Mouse (Mus musculus) embryonic facial prominence, embryonic 11.5 days (tissue): ENCODE results near the gene Zmiz1. TPM values are rescaled to one million over a fixed set of nuclear protein-coding genes. Genes with fewer than 3 reads are reported as not detected.

ENCODE experiments used
- ATAC-seq: fragments of 200-750 bp; cut with Nextera tagmentation; replicated peaks from 2 replicates; pipeline ENCODE4 v1.8.0; 2017; ENCODE audit warnings: low read depth; ENCODE audit not compliant: insufficient number of reproducible peaks, low FRiP score, low TSS enrichment
- DNase-seq: peaks from one replicate; pipeline ENCODE4 v3.0.0-alpha.2; 2015; ENCODE audit warnings: low spot score
- H3K27ac ChIP-seq: fragments of 300-500 bp; sonication (generic); replicated peaks from 2 replicates; pipeline ENCODE4 v1.5.1; 2014; ENCODE audit warnings: mild to moderate bottlenecking, low read depth, low read length, control low read depth
- H3K27me3 ChIP-seq: fragments of 300-500 bp; sonication (generic); 2 replicates; pipeline ENCODE4 v1.6.1; 2014; ENCODE audit warnings: mild to moderate bottlenecking, low read length, moderate library complexity, mixed read lengths; ENCODE audit not compliant: control insufficient read depth, insufficient read depth
- H3K36me3 ChIP-seq: fragments of 300-500 bp; sonication (generic); replicated peaks from 2 replicates; pipeline ENCODE4 v1.6.1; 2014; ENCODE audit warnings: low read depth, mild to moderate bottlenecking, low read length, moderate library complexity, mixed read lengths; ENCODE audit not compliant: control insufficient read depth, insufficient read depth
- H3K4me1 ChIP-seq: fragments of 300-500 bp; sonication (generic); 2 replicates; pipeline ENCODE4 v1.6.1; 2014; ENCODE audit warnings: low read length, mixed read lengths; ENCODE audit not compliant: control insufficient read depth, insufficient read depth
- H3K4me2 ChIP-seq: fragments of 300-500 bp; sonication (generic); 2 replicates; pipeline ENCODE4 v1.6.1; 2014; ENCODE audit warnings: low read depth, mild to moderate bottlenecking, control low read depth, low read length, moderate library complexity
- H3K4me3 ChIP-seq: fragments of 300-500 bp; sonication (generic); 2 replicates; pipeline ENCODE4 v1.5.1; 2014; ENCODE audit warnings: low read depth, low read length, control low read depth
- H3K9ac ChIP-seq: fragments of 300-500 bp; sonication (generic); replicated peaks from 2 replicates; pipeline ENCODE4 v1.6.1; 2014; ENCODE audit warnings: mild to moderate bottlenecking, control low read depth, low read length
- H3K9me3 ChIP-seq: fragments of 300-500 bp; sonication (generic); replicated peaks from 2 replicates; pipeline ENCODE4 v1.6.1; 2016; ENCODE audit warnings: mild to moderate bottlenecking, low read length, inconsistent platforms, mixed read lengths; ENCODE audit not compliant: control insufficient read depth
- WGBS: fragments of 180-500 bp; shearing (Covaris S2); extraction: QIAGEN DNeasy Blood & Tissue Kit; methylation state at CpG from one replicate; pipeline ENCODE4 v1.1.7; 2014; 5-methylcytosine and 5-hydroxymethylcytosine counted together
- polyA plus RNA-seq: library from polyadenylated mRNA; unstranded; fragments of >200 nt; fragmentation: Nextera tagmentation; extraction: Ambion mirVana; gene quantifications from 2 replicates; pipeline ENCODE4 v1.2.1, GENCODE M21; 2014

Zmiz1 gene
- polyA plus RNA-seq, 1 experiment from 2014 or later = 27.7 TPM

DNA sequence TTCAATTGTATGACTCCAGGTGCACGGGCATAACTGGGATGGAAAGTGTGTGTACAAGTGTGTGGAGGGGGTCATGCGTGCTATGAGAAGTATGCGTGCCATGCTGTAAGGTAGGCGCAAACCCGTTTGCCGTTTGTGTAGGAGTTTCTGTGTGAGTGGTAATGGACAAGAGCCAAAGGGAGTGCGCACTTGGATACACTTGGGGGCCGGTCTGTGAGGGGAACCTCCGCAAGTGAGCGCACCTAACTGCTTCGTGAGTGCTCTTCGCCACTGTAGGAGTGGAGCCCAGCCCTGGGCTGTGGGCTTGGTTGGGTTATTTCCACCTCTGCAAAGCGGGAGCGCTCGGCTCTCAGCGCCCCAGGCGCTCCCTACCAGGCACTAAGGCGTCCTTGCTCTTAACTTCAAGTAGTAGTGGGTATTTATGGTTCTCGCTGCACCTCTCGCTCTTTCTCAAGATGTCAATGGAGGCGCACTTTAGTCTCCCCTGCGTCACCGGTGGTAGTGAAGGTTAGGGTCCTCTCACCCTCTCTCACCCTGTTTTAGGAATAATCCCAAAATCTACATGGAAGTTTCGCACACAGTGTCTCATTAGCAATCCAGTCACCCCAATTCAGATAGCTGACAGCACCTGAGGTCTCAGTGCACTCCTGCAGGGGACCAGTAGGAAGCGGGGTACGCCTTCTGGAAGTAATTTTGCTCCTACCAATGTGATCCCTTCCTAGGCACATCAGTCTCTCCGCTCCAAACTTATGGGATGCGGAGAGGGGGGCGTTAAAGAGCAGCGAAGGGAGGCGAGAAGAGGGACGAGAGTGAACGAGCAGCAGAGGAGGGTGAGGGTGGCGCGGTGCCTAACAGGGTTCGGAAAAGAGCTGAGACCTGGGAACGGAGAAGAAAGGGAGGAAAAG is 622 bp upstream of the Zmiz1 start:
- WGBS = under 1% methylated on average over 37 of the region's 37 CpGs
- peak overlapping the region; percentile 100 for H3K4me3 ChIP-seq
- peaks cover 9% of the 10 kb centered on the region for H3K4me1 ChIP-seq
- ATAC-seq (no peak), DNase-seq (peak; percentile 75)
- H3K27me3 ChIP-seq = no peaks in the 10 kb centered on the region
- H3K9ac ChIP-seq = peak overlapping the region; percentile 97
- H3K9me3 ChIP-seq = no peaks in the 10 kb centered on the region
- H3K36me3 ChIP-seq = no peaks in the 10 kb centered on the region
- H3K4me2 ChIP-seq = peak overlapping the region; percentile 88
- H3K27ac ChIP-seq = peak overlapping the region; percentile 100

DNA sequence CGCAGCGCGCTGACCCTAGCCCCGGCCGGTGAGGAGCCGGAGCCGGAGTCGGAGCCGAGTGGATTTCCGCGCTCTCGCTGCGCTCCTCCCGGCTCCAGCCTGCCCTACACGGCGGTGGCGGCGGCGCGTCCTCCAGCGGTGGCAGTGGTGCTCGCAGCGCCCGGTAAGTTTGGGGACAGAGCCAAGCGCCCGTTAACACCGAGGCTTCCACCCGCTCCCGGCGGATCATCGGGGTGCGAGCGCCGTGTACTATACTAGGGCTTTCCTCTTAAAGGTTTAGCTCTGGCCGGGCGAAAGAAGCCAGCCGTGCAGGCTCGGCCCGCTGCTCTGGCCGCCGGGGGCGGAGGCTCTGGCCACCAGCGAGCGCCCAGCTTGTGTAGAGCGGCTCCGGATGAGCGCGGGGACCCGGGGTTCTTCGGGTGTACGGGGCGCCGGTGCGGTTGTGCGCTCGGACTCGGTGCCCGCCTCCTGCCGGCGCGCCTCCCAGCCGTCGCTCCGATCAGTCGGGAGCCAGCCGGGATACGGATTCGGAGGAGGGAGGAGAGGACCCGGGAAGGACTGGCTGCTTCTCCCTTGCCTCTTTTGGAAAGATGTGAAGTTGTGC is 511 bp downstream of the Zmiz1 start:
- Histone ChIP-seq H3K36me3 (no peaks in the 10 kb centered on the region), H3K9me3 (no peaks in the 10 kb centered on the region), H3K4me1 (peaks cover 16% of the 10 kb centered on the region), H3K4me3 (peak overlapping the region; percentile 100), H3K9ac (peak overlapping the region; percentile 97), H3K27ac (peak overlapping the region; percentile 100), H3K4me2 (peak overlapping the region; percentile 78), H3K27me3 (no peaks in the 10 kb centered on the region)
- ATAC-seq (peak; percentile 21; the same call in 1 of the 2 replicates), DNase-seq (no peak)
- WGBS = 0% methylated on average over 62 of the region's 69 CpGs

- Histone ChIP-seq H3K36me3 (no peaks in the 10 kb centered on the region), H3K27ac (peak overlapping the region; percentile 100), H3K4me3 (peak overlapping the region; percentile 100), H3K27me3 (no peaks in the 10 kb centered on the region), H3K9me3 (no peaks in the 10 kb centered on the region), H3K9ac (peak overlapping the region; percentile 97), H3K4me1 (peaks cover 21% of the 10 kb centered on the region), H3K4me2 (peak overlapping the region; percentile 78)
- DNase-seq (peak; percentile 57), ATAC-seq (no peak)
- WGBS = under 1% methylated on average over 57 of the region's 63 CpGs
These were observed 1.2 kb downstream of the Zmiz1 start for GRCm38 (mm10) chr14:25459998-25460800.

DNA sequence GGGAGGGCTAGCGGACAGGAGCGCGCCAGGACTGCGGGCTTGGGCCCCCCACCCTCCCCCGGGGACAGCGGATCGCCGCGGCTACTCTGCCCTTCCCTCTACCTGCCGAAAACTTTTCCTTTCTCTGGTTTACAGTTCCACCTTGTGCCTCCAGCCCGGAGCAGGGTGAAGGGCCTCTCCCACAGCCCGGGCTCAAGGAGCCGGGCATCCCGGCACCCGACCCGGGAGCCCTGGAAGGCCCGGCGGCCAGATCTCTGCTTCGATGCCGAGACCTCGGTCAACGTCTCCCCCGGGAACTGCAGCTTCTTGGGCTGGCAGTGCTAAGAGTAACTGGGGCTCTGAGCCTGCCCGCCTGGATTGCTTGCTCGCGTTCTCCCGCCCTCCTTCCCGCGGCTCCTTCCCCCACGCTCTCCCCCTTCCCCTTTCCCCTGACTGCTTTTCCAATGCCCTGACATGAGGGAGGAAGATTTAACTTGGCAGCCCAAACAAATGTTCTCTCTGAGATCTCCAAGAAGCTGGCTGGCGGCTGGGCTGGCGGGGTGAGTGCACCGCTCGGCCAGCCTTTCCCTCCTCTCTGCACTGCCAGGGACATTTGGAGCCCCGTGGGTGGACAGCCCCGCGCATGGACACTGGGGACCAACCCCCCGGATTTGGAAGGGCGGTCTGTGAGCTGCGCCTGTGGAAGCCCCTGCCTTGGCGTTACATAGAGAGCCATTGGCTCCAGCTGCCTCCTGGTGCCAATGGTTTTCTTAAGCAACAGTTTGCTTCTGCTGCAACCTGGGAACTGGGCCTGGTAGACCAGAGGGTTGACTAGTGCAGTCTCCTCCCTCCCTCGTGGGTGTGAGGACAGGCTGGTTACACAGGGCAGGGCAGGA is 2.1 kb downstream of the Zmiz1 start:
- DNase-seq (peak; percentile 74), ATAC-seq (no peak)
- peak overlapping the region; percentile 97 for H3K9ac ChIP-seq
- H3K36me3 ChIP-seq = no peaks in the 10 kb centered on the region
- H3K4me3 ChIP-seq = peak overlapping the region; percentile 100
- H3K9me3 ChIP-seq = no peaks in the 10 kb centered on the region
- peak overlapping the region; percentile 100 for H3K27ac ChIP-seq
- peaks cover 21% of the 10 kb centered on the region for H3K4me1 ChIP-seq
- WGBS = under 1% methylated on average over 42 of the region's 42 CpGs
- H3K27me3 ChIP-seq = no peaks in the 10 kb centered on the region
- H3K4me2 ChIP-seq = peak overlapping the region; percentile 78

DNA sequence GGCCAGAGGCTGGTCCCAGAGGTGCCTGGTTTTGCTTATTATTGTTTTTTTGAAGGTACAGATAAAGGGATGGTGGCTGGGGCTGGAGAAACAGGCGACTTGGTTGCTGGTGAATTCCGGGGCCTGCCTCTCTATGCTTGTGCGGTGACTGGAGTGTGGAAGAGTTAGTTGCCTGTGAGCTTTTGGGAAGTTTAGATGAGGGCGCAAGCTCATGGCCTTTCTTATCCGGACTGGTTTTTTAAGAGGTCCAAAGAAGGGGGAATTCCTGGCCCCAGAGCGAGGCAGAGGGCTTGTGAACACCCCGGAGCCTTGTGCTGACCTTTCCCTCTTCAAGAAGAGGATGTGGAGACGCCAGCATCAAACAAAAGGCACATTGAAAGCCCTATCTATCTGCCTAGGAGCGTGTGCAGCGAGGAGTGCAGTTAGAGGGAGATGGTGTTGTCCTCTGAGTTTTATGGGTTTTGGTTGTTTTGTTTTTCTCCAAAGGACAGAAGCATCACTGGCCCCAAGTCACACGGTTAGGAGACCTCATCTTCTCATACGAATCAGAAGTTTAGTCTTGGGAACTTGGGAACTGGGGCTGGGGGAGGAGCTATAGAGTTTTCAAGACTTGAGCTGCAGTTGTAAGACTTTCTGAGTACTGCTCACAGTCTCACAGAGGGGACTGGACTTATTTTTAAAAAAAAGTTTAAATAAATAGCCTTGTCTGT is 2.8 kb downstream of the Zmiz1 start:
- Histone ChIP-seq H3K4me2 (peak overlapping the region; percentile 78), H3K36me3 (no peaks in the 10 kb centered on the region), H3K4me3 (peak overlapping the region; percentile 100), H3K9ac (peak overlapping the region; percentile 97), H3K27me3 (no peaks in the 10 kb centered on the region), H3K9me3 (no peaks in the 10 kb centered on the region), H3K27ac (peak overlapping the region; percentile 100), H3K4me1 (peaks cover 16% of the 10 kb centered on the region)
- DNase-seq (peak; percentile 35), ATAC-seq (no peak)
- WGBS = under 1% methylated on average over 12 of the region's 12 CpGs

GRCm38 (mm10) chr14:25462975-25463374 is 4.0 kb downstream of the Zmiz1 start:
- Histone ChIP-seq H3K9me3 (no peaks in the 10 kb centered on the region), H3K9ac (no peak overlapping the region; the same call in 1 of the 2 replicates), H3K4me3 (no peak overlapping the region), H3K27ac (no peak overlapping the region), H3K4me1 (peaks cover 16% of the 10 kb centered on the region), H3K4me2 (no peak overlapping the region), H3K36me3 (no peaks in the 10 kb centered on the region), H3K27me3 (no peaks in the 10 kb centered on the region)
- WGBS = 11% methylated on average over 1 of the region's 1 CpGs
- no peak for DNase-seq
- no peak for ATAC-seq

DNA sequence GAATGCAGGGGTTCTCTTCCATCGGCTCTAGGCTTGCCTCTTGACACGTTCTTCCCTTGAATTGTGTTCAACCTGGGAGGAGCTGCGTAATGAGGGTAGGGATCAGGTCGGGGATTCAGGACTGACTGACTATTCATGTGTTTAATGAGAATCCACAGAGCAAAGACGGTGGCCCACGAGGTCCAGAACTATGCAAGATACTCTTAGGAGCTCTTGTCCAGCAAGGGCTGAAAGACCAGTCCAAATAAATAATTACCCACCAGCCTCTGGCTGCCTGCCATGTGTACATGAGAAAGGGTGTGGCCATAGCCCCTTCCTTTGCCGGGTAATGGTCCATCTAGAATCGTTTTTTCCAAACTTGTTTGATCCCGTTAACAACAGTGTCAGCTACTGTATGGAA is 4.9 kb downstream of the Zmiz1 start:
- Histone ChIP-seq H3K4me3 (no peak overlapping the region), H3K9ac (no peak overlapping the region), H3K4me1 (peaks cover 16% of the 10 kb centered on the region), H3K9me3 (no peaks in the 10 kb centered on the region), H3K27me3 (no peaks in the 10 kb centered on the region), H3K4me2 (no peak overlapping the region), H3K36me3 (no peaks in the 10 kb centered on the region), H3K27ac (no peak overlapping the region)
- 61% methylated on average over 9 of the region's 9 CpGs for WGBS
- DNase-seq (no peak), ATAC-seq (no peak)
